Comparison of ENCODE assay signal across 9 mouse cellular contexts in genomic region chr3:158076685-158077379, GRCm38 (mm10). TPM values are rescaled to one million over a fixed set of nuclear protein-coding genes. Genes with fewer than 3 reads are reported as not detected.
A peak's percentile ranks its signal among the peaks of the same experiment; 100 is the strongest.
DNase-seq lines count a peak whose midpoint lies in the region; TF ChIP-seq lines count a peak whose summit lies in the region.
"Had no signal": no experiment of that assay in that cellular context is flagged by ENCODE, and none has a peak within 500 bp of the region (broad histone marks: within the 10 kb centered on the region; RNA-seq: fewer than 3 reads in every experiment).

No protein-coding gene starts in this region.

- no peak overlapping the region for H3K4me3 ChIP-seq in lung, adult 2 months (replicated peaks; ENCODE audit: extremely low read depth, low read depth, low read length)
- H3K4me3 ChIP-seq: erythroblast, embryonic 14.5 days had no signal

- DNase-seq in cerebellum, adult 9-10 months: peak; percentile 32
- DNase-seq in cerebellum, postnatal 4 days (ENCODE audit: low spot score in 2 of 2): no peak
- DNase-seq in lung, adult 2 months: no peak
- no peak for DNase-seq in lung, postnatal 4 days
- peak; percentile 4 for DNase-seq in brain, embryonic 18.5 days (ENCODE audit: low read depth, low spot score)
- peak; percentile 53 for DNase-seq in naive thymus-derived CD4-positive, alpha-beta T cell, adult 2 months (ENCODE audit: low read depth)
- no peak for DNase-seq in cerebellum, postnatal 36 days
- no peak for DNase-seq in adrenal gland, postnatal 36 days

- WGBS in lung, adult 2 months: 38% methylated on average over 4 of the region's 4 CpGs

- no peaks in the 10 kb centered on the region for H3K4me1 ChIP-seq in lung, adult 2 months (ENCODE audit: control insufficient read depth, insufficient read depth, low read length)

- no peak for TF ChIP-seq POLR2A in lung, adult 2 months (IDR thresholded peaks at IDR 0.05; ENCODE audit: borderline replicate concordance, extremely low read depth, low read depth, low read length)

- TF ChIP-seq CTCF in lung, adult 2 months (IDR thresholded peaks at IDR 0.05; ENCODE audit: insufficient read depth, low read length): peak; percentile 38; the same call in 1 of the 2 replicates

RNA-seq across cellular contexts. Expression of gene Lrrc40, which starts 40.4 kb away (rescaled TPM):
- 2.8 and 5.4 TPM in 2 replicates for polyA plus RNA-seq in lung, adult 2 months (2012; rRNA removed)
- 10 to 100 TPM; 30.4 to 37.4 TPM for total RNA-seq in adrenal gland, postnatal 36 days (2021)

RNA-seq across cellular contexts. Expression of gene Srsf11, which starts 40.4 kb away (rescaled TPM):
- 208 and 261 TPM in 2 replicates for polyA plus RNA-seq in lung, adult 2 months (2012; rRNA removed)
- total RNA-seq in adrenal gland, postnatal 36 days (2021): 100 to 1,000 TPM; 117 to 147 TPM

Comparison
In these comparisons a context has a peak if more than half of its experiments do, and no peak if none do; other contexts are left out.
1. DNase-seq: peak in cerebellum, adult 9-10 months (single experiment), brain, embryonic 18.5 days (single experiment) and naive thymus-derived CD4-positive, alpha-beta T cell, adult 2 months (single experiment); none in cerebellum, postnatal 4 days (0 of 2), lung, adult 2 months (single experiment), lung, postnatal 4 days (0 of 2), cerebellum, postnatal 36 days (0 of 2) and adrenal gland, postnatal 36 days (0 of 2).